Mouse (Mus musculus) heart, embryonic 14.5 days (tissue): ENCODE measurements around the gene Nxnl1. TPM values are rescaled to one million over a fixed set of nuclear protein-coding genes. Genes with fewer than 3 reads are reported as not detected.

Experiments
- ATAC-seq: fragments of 200-750 bp; cut with Nextera tagmentation; 2 replicates; pipeline ENCODE4 v1.8.0; 2017; ENCODE audit warnings: low read depth, moderate TSS enrichment; ENCODE audit not compliant: insufficient number of reproducible peaks, insufficient read depth, low FRiP score
- H3K27ac ChIP-seq, 2 experiments: fragments of 200-500 bp in 1 of 2; fragments of 300-500 bp in 1 of 2; sonication (generic) in 1 of 2; replicated peaks in 1 of 2; 2 replicates each; pipeline ENCODE4 v1.5.1; 2012 to 2014; ENCODE audit warnings: low read depth in 2 of 2, low read length in 2 of 2, control low read depth in 1 of 2, mild to moderate bottlenecking in 1 of 2, mixed read lengths in 1 of 2; ENCODE audit not compliant: control insufficient read depth in 1 of 2, insufficient read depth in 1 of 2
- H3K27me3 ChIP-seq: fragments of 300-500 bp; sonication (generic); 2 replicates; pipeline ENCODE4 v1.6.1; 2014; ENCODE audit warnings: mild to moderate bottlenecking, low read length, control low read depth; ENCODE audit not compliant: control insufficient read depth, insufficient read depth
- H3K36me3 ChIP-seq: fragments of 300-500 bp; sonication (generic); 2 replicates; pipeline ENCODE4 v1.6.1; 2014; ENCODE audit warnings: mild to moderate bottlenecking, control low read depth, low read length, mixed read lengths; ENCODE audit not compliant: control insufficient read depth, insufficient read depth
- H3K4me1 ChIP-seq, 2 experiments: fragments of 200-500 bp in 1 of 2; fragments of 300-500 bp in 1 of 2; sonication (generic) in 1 of 2; 2 replicates each; pipeline ENCODE4 v1.6.1; 2012 to 2014; ENCODE audit warnings: low read length in 2 of 2, control low read depth in 1 of 2, mixed read lengths in 1 of 2; ENCODE audit not compliant: control insufficient read depth in 2 of 2, insufficient read depth in 2 of 2
- H3K4me2 ChIP-seq: fragments of 300-500 bp; sonication (generic); 2 replicates; pipeline ENCODE4 v1.6.1; 2014; ENCODE audit warnings: mild to moderate bottlenecking, low read length
- H3K4me3 ChIP-seq, 2 experiments: fragments of 200-500 bp in 1 of 2; fragments of 300-500 bp in 1 of 2; sonication (generic) in 1 of 2; 2 replicates each; pipeline ENCODE4 v1.5.1; 2012 to 2014; ENCODE audit warnings: low read length in 2 of 2, mild to moderate bottlenecking in 2 of 2, control low read depth in 1 of 2, low read depth in 1 of 2, moderate library complexity in 1 of 2; ENCODE audit not compliant: control insufficient read depth in 1 of 2, insufficient read depth in 1 of 2
- H3K9ac ChIP-seq: fragments of 300-500 bp; sonication (generic); 2 replicates; pipeline ENCODE4 v1.6.1; 2014; ENCODE audit warnings: mild to moderate bottlenecking, low read length
- H3K9me3 ChIP-seq: fragments of 300-500 bp; sonication (generic); 2 replicates; pipeline ENCODE4 v1.6.1; 2016; ENCODE audit warnings: low read length, control low read depth; ENCODE audit not compliant: control insufficient read depth
- WGBS: fragments of 180-500 bp; shearing (Covaris S2); extraction: QIAGEN DNeasy Blood & Tissue Kit; methylation state at CpG from one replicate; pipeline ENCODE4 v1.1.7; 2014; 5-methylcytosine and 5-hydroxymethylcytosine counted together
- polyA plus RNA-seq: library from polyadenylated mRNA; unstranded; fragments of >200 nt; fragmentation: Nextera tagmentation; extraction: Ambion mirVana; gene quantifications from 2 replicates; pipeline ENCODE4 v1.2.1, GENCODE M21; 2014

The Nxnl1 gene
- polyA plus RNA-seq, 1 experiment from 2014 or later: not detected

GRCm38 (mm10) chr8:71579476-71579875 is 13.1 kb upstream of the Nxnl1 start:
- H3K9me3 ChIP-seq: no peaks in the 10 kb centered on the region
- no peak overlapping the region for H3K4me2 ChIP-seq
- H3K36me3 ChIP-seq: peaks cover 11% of the 10 kb centered on the region
- H3K27ac ChIP-seq: no peak overlapping the region
- H3K27me3 ChIP-seq: no peaks in the 10 kb centered on the region
- WGBS: 89% methylated on average over 14 of the region's 14 CpGs
- peaks cover 0 to 4% of the 10 kb centered on the region in 2 experiments; a peak in 2 of 4 replicates for H3K4me1 ChIP-seq
- H3K4me3 ChIP-seq: no peak overlapping the region
- no peak for ATAC-seq
- H3K9ac ChIP-seq: no peak overlapping the region

GRCm38 (mm10) chr8:71579009-71579408 is 12.6 kb upstream of the Nxnl1 start:
- Histone ChIP-seq H3K9ac (no peak overlapping the region), H3K36me3 (peaks cover 9% of the 10 kb centered on the region), H3K4me2 (no peak overlapping the region), H3K4me1 (peaks cover 0 to 4% of the 10 kb centered on the region in 2 experiments; a peak in 2 of 4 replicates), H3K9me3 (no peaks in the 10 kb centered on the region), H3K27me3 (no peaks in the 10 kb centered on the region), H3K27ac (no peak overlapping the region), H3K4me3 (no peak overlapping the region)
- ATAC-seq: no peak
- 65% methylated on average over 1 of the region's 1 CpGs for WGBS

GRCm38 (mm10) chr8:71577856-71578387 is 11.5 kb upstream of the Nxnl1 start:
- 53% methylated on average over 4 of the region's 4 CpGs for WGBS
- no peak overlapping the region for H3K9ac ChIP-seq

GRCm38 (mm10) chr8:71575020-71575419 is 8.6 kb upstream of the Nxnl1 start:
- H3K4me2 ChIP-seq: no peak overlapping the region
- WGBS: 22% methylated on average over 1 of the region's 1 CpGs
- H3K9me3 ChIP-seq: no peaks in the 10 kb centered on the region
- ATAC-seq: no peak
- H3K9ac ChIP-seq: no peak overlapping the region
- H3K36me3 ChIP-seq: no peaks in the 10 kb centered on the region
- no peak overlapping the region for H3K4me3 ChIP-seq
- peaks cover 9 to 19% of the 10 kb centered on the region in 2 experiments for H3K4me1 ChIP-seq
- H3K27ac ChIP-seq: no peak overlapping the region
- no peaks in the 10 kb centered on the region for H3K27me3 ChIP-seq

More at GRCm38 (mm10) chr8:71577856-71578387, 11.5 kb upstream of the Nxnl1 start:
- H3K36me3 ChIP-seq: peaks cover 9% of the 10 kb centered on the region; the same call in 1 of the 2 replicates
- no peaks in the 10 kb centered on the region for H3K27me3 ChIP-seq
- peaks cover 2 to 8% of the 10 kb centered on the region in 2 experiments; a peak in 3 of 4 replicates for H3K4me1 ChIP-seq
- no peak for ATAC-seq
- no peak overlapping the region for H3K27ac ChIP-seq
- H3K4me3 ChIP-seq: no peak overlapping the region
- no peak overlapping the region for H3K4me2 ChIP-seq
- no peaks in the 10 kb centered on the region for H3K9me3 ChIP-seq

- WGBS: 65% methylated on average over 7 of the region's 7 CpGs
- Histone ChIP-seq H3K36me3 (no peaks in the 10 kb centered on the region), H3K4me2 (no peak overlapping the region), H3K27ac (no peak overlapping the region), H3K4me3 (no peak overlapping the region), H3K4me1 (peaks cover 9 to 19% of the 10 kb centered on the region in 2 experiments), H3K27me3 (no peaks in the 10 kb centered on the region), H3K9me3 (no peaks in the 10 kb centered on the region), H3K9ac (no peak overlapping the region)
- no peak for ATAC-seq
Measured at GRCm38 (mm10) chr8:71574426-71574825, 8.0 kb upstream of the Nxnl1 start.

GRCm38 (mm10) chr8:71572847-71573633 is 6.6 kb upstream of the Nxnl1 start:
- Histone ChIP-seq H3K27ac (peak overlapping the region; percentile 1 to 25; a peak in 2 of 4 replicates), H3K36me3 (no peaks in the 10 kb centered on the region), H3K9ac (no peak overlapping the region), H3K9me3 (no peaks in the 10 kb centered on the region), H3K4me2 (no peak overlapping the region), H3K4me1 (peaks cover 16 to 30% of the 10 kb centered on the region in 2 experiments), H3K4me3 (no peak overlapping the region), H3K27me3 (no peaks in the 10 kb centered on the region)
- WGBS: 65% methylated on average over 9 of the region's 9 CpGs
- no peak for ATAC-seq

- H3K27ac ChIP-seq: no peak overlapping the region
Measured at GRCm38 (mm10) chr8:71572077-71572476, 5.7 kb upstream of the Nxnl1 start.

More at GRCm38 (mm10) chr8:71572077-71572476, 5.7 kb upstream of the Nxnl1 start:
- no peaks in the 10 kb centered on the region for H3K9me3 ChIP-seq
- no peaks in the 10 kb centered on the region for H3K27me3 ChIP-seq
- no peak overlapping the region for H3K4me3 ChIP-seq
- no peak overlapping the region for H3K4me2 ChIP-seq
- WGBS: 90% methylated on average over 2 of the region's 2 CpGs
- H3K36me3 ChIP-seq: no peaks in the 10 kb centered on the region
- no peak for ATAC-seq
- no peak overlapping the region for H3K9ac ChIP-seq
- H3K4me1 ChIP-seq: peaks cover 16 to 30% of the 10 kb centered on the region in 2 experiments
